Mouse (Mus musculus) cortical plate, adult 2 months (tissue): ENCODE results near the gene Hoxd3. TPM values are rescaled to one million over a fixed set of nuclear protein-coding genes. Genes with fewer than 3 reads are reported as not detected.

Experiments
- H3K27ac ChIP-seq: fragments of 200-500 bp; 2 replicates; pipeline ENCODE4 v1.5.1; 2012; ENCODE audit warnings: low read length, control low read depth, inconsistent platforms; ENCODE audit not compliant: insufficient read depth
- H3K4me1 ChIP-seq: fragments of 200-500 bp; 2 replicates; pipeline ENCODE4 v1.6.1; 2011; ENCODE audit warnings: low read length; ENCODE audit not compliant: control insufficient read depth, insufficient read depth
- H3K4me3 ChIP-seq: fragments of 200-500 bp; 2 replicates; pipeline ENCODE4 v1.5.1; 2011; ENCODE audit warnings: mild to moderate bottlenecking, low read length, control low read depth; ENCODE audit not compliant: insufficient read depth
- CTCF ChIP-seq: fragments of 200-500 bp; IDR thresholded peaks from 2 replicates; pipeline ENCODE4 v1.5.1; 2011; ENCODE audit warnings: mild to moderate bottlenecking, control low read depth, low read length; ENCODE audit not compliant: insufficient read depth; ENCODE audit errors: extremely low read depth
- POLR2A ChIP-seq: fragments of 200-500 bp; IDR thresholded peaks from 2 replicates; pipeline ENCODE4 v1.6.1; 2011; ENCODE audit warnings: mild to moderate bottlenecking, low read length, control low read depth; ENCODE audit not compliant: insufficient read depth; ENCODE audit errors: extremely low read depth
- polyA plus RNA-seq: library from polyadenylated mRNA; depleted of rRNA; stranded (reverse); fragments of >200 nt; gene quantifications from 2 replicates; pipeline ENCODE4 v1.2.3, GENCODE M21; 2012

Gene Hoxd3
- polyA plus RNA-seq, 1 experiment: not detected

GRCm38 (mm10) chr2:74679596-74679971 is 32.1 kb upstream of the Hoxd3 start:
- Histone ChIP-seq H3K4me1 (no peaks in the 10 kb centered on the region), H3K4me3 (no peak overlapping the region), H3K27ac (no peak overlapping the region)
- TF ChIP-seq CTCF (no peak), POLR2A (no peak)

GRCm38 (mm10) chr2:74679980-74680379 is 31.7 kb upstream of the Hoxd3 start:
- H3K4me1 ChIP-seq: no peaks in the 10 kb centered on the region
- TF ChIP-seq POLR2A: no peak
- no peak for TF ChIP-seq CTCF
- H3K4me3 ChIP-seq: no peak overlapping the region
- no peak overlapping the region for H3K27ac ChIP-seq

- Histone ChIP-seq H3K4me1 (no peaks in the 10 kb centered on the region), H3K27ac (no peak overlapping the region), H3K4me3 (no peak overlapping the region)
- TF ChIP-seq POLR2A: no peak
- no peak for TF ChIP-seq CTCF
Measured at GRCm38 (mm10) chr2:74680561-74681398, 30.9 kb upstream of the Hoxd3 start.

- Histone ChIP-seq H3K4me3 (no peak overlapping the region), H3K27ac (no peak overlapping the region), H3K4me1 (no peaks in the 10 kb centered on the region)
- TF ChIP-seq CTCF (no peak), POLR2A (no peak)
Measured at GRCm38 (mm10) chr2:74681594-74682531, 29.9 kb upstream of the Hoxd3 start.

GRCm38 (mm10) chr2:74682796-74683195 is 28.9 kb upstream of the Hoxd3 start:
- Histone ChIP-seq H3K4me3 (no peak overlapping the region), H3K4me1 (no peaks in the 10 kb centered on the region), H3K27ac (no peak overlapping the region)
- TF ChIP-seq CTCF: no peak
- TF ChIP-seq POLR2A: no peak

GRCm38 (mm10) chr2:74683471-74683951 is 28.2 kb upstream of the Hoxd3 start:
- H3K27ac ChIP-seq: no peak overlapping the region
- H3K4me1 ChIP-seq: no peaks in the 10 kb centered on the region
- TF ChIP-seq CTCF (no peak), POLR2A (no peak)
- H3K4me3 ChIP-seq: no peak overlapping the region

GRCm38 (mm10) chr2:74684106-74684505 is 27.6 kb upstream of the Hoxd3 start:
- H3K27ac ChIP-seq: no peak overlapping the region
- TF ChIP-seq CTCF (no peak), POLR2A (no peak)
- H3K4me1 ChIP-seq: no peaks in the 10 kb centered on the region
- H3K4me3 ChIP-seq: no peak overlapping the region

- H3K27ac ChIP-seq: no peak overlapping the region
- TF ChIP-seq POLR2A: no peak
- TF ChIP-seq CTCF: no peak
- H3K4me3 ChIP-seq: no peak overlapping the region
- H3K4me1 ChIP-seq: no peaks in the 10 kb centered on the region
Measured at GRCm38 (mm10) chr2:74685059-74685603, 26.6 kb upstream of the Hoxd3 start.

- Histone ChIP-seq H3K27ac (no peak overlapping the region), H3K4me1 (no peaks in the 10 kb centered on the region), H3K4me3 (no peak overlapping the region)
- TF ChIP-seq CTCF (peak; percentile 40), POLR2A (no peak)
Measured at GRCm38 (mm10) chr2:74686301-74686987, 25.3 kb upstream of the Hoxd3 start.
